Mouse (Mus musculus) testis, adult 2 months (tissue): Measurements from ENCODE around the gene Prkd2.

Source experiments
- CTCF ChIP-seq: fragments of 200-500 bp; IDR thresholded peaks from 2 replicates; pipeline ENCODE4 v1.5.1; 2012; ENCODE audit warnings: low read depth, mild to moderate bottlenecking, inconsistent platforms, low read length, moderate library complexity; ENCODE audit not compliant: control insufficient read depth, insufficient read depth, insufficient replicate concordance
- POLR2A ChIP-seq: fragments of 200-500 bp; IDR thresholded peaks from 2 replicates; pipeline ENCODE4 v1.6.1; 2012; ENCODE audit warnings: low read depth, mild to moderate bottlenecking, inconsistent platforms, low read length, moderate library complexity; ENCODE audit not compliant: control insufficient read depth

DNA sequence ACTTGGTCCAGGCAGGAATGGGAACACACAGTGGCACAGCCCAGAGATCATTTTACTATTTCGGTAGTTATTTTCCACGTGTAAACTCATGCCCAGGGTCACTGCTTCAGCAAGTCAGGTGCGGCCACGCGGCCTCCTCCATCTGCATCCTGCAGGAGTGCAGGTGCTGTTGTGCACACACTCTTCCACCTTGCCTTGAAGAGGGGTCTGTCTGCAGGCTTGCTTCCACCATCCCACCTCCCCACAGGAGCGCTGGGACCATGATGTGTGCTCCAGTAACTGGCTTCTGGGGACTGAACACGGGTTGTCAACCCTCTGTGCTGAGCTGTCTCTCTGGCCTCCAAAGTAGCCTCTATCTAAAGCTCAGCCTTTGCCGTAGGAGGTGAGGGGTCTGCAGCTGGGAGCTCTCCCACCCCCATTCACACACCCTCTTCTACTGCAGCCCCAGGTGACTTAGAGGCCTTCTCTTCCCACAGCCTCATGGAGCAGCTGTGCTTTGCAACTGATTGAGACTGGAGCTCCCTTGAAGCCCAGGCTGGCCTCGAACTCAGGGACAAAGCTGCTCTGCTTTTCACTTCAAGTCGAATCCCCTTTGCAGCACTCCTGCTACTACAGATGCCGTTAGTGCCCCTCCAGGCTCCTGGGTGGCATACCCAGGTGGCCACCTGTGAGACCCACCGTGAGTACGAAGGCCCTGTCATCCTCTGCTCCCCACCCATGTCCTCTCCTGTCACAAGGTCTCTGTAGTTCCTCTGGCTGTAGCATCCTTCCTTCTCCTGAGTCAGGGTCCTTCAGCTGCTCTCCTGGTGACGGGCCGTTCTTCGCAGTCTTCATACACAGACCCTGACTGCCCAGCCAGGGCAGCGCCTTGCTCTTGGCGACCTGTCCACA lies 72.0 kb downstream of the Prkd2 start:
- TF ChIP-seq CTCF (no peak), POLR2A (no peak)
